Mouse (Mus musculus): ENCODE measurements around the gene Tnrc6c.

- no peak for TF ChIP-seq EP300 (IDR thresholded peaks at IDR 0.05; ENCODE audit: insufficient read depth, low read depth, low read length)
- TF ChIP-seq POLR2A (IDR thresholded peaks at IDR 0.05; ENCODE audit: insufficient read depth, low read depth, low read length): no peak
- TF ChIP-seq CTCF (IDR thresholded peaks at IDR 0.05): no peak
Observed at GRCm38 (mm10) chr11:117766275-117766674, 112.2 kb downstream of the Tnrc6c start.

Measured in heart, adult 2 months (tissue).